Mouse (Mus musculus): ENCODE results near the gene Tbx2. TPM values are rescaled to one million over a fixed set of nuclear protein-coding genes. Genes with fewer than 3 reads are reported as not detected.

The Tbx2 gene
- polyA plus RNA-seq, 1 experiment: 3.5 TPM

DNA sequence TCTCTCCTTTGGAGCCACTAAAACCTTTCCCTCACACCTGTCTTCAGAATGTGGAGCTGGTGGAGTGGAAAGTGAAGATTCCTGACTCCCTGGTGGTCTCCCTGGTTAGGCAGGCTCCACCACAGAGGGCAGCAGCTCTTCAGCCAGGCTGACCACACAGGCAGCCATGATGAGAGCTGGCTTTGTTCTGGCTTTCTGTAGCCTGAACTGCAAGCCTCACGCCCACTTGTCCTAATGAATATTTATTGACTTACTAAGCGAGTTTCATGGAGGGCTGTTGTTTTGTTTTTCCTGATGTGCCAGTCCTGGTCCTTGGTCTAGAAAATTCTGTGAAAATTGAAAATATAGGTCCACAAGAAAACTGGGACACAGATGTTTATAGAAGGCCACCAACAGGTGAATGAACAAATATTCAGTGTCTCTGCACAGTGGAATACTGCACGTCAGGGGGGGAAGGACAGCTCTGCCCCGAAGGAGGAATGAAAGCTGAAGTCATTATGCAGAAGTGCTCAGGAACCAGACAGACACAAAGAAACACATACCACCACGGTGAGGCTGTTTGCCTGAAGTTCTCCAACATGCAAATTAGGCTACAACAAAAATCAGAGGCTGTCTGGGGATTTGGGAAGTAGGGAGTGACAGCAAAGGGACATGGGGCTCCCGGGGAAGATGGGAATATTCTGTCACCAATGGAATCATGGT is 25.8 kb downstream of the Tbx2 start:
- no peak for TF ChIP-seq CTCF (IDR thresholded peaks at IDR 0.05; ENCODE audit: borderline replicate concordance, control insufficient read depth, extremely low read depth, insufficient read depth, low read length, poor library complexity)
- no peak for TF ChIP-seq POLR2A (IDR thresholded peaks at IDR 0.05; ENCODE audit: control insufficient read depth, extremely low read depth, insufficient read depth, low read length, poor library complexity)
- Histone ChIP-seq H3K4me3 (ENCODE audit: control insufficient read depth, insufficient read depth, low read length) (no peak overlapping the region), H3K27me3 (ENCODE audit: control insufficient read depth, insufficient read depth, low read length) (no peaks in the 10 kb centered on the region), H3K36me3 (ENCODE audit: control insufficient read depth, insufficient read depth, low read length) (no peaks in the 10 kb centered on the region), H3K27ac (ENCODE audit: control insufficient read depth, insufficient read depth, low read length) (no peak overlapping the region), H3K4me1 (replicated peaks; ENCODE audit: control insufficient read depth, insufficient read depth, low read length) (no peaks in the 10 kb centered on the region)
- WGBS: 55% methylated on average over 6 of the region's 6 CpGs
- no peak for DNase-seq

DNA sequence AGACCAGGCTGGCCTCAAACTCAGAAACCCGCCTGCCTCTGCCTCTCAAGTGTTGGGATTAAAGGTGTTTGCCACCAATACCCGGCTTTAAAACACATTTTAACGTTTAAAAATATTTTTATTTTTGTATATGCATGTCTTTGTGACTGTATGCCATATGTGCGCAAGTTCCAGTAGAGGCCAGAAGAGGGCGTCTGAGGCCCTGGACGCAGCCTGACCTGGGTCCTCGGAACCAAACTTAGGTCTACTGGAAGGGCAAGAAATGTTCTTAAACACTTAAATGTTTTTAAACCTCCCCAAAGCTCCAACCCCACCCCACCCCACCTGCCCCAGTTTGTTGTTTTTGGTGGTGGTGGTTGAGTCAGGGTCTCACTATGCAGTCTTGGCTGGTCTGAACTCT is 32.0 kb downstream of the Tbx2 start:
- no peak for TF ChIP-seq CTCF (IDR thresholded peaks at IDR 0.05; ENCODE audit: borderline replicate concordance, control insufficient read depth, extremely low read depth, insufficient read depth, low read length, poor library complexity)
- no peak for TF ChIP-seq POLR2A (IDR thresholded peaks at IDR 0.05; ENCODE audit: control insufficient read depth, extremely low read depth, insufficient read depth, low read length, poor library complexity)
- no peak for DNase-seq
- 50% methylated on average over 7 of the region's 7 CpGs for WGBS
- H3K4me1 ChIP-seq (replicated peaks; ENCODE audit: control insufficient read depth, insufficient read depth, low read length): no peaks in the 10 kb centered on the region
- no peaks in the 10 kb centered on the region for H3K36me3 ChIP-seq (ENCODE audit: control insufficient read depth, insufficient read depth, low read length)
- H3K27me3 ChIP-seq (ENCODE audit: control insufficient read depth, insufficient read depth, low read length): no peaks in the 10 kb centered on the region
- H3K27ac ChIP-seq (ENCODE audit: control insufficient read depth, insufficient read depth, low read length): no peak overlapping the region
- no peak overlapping the region for H3K4me3 ChIP-seq (ENCODE audit: control insufficient read depth, insufficient read depth, low read length)

DNA sequence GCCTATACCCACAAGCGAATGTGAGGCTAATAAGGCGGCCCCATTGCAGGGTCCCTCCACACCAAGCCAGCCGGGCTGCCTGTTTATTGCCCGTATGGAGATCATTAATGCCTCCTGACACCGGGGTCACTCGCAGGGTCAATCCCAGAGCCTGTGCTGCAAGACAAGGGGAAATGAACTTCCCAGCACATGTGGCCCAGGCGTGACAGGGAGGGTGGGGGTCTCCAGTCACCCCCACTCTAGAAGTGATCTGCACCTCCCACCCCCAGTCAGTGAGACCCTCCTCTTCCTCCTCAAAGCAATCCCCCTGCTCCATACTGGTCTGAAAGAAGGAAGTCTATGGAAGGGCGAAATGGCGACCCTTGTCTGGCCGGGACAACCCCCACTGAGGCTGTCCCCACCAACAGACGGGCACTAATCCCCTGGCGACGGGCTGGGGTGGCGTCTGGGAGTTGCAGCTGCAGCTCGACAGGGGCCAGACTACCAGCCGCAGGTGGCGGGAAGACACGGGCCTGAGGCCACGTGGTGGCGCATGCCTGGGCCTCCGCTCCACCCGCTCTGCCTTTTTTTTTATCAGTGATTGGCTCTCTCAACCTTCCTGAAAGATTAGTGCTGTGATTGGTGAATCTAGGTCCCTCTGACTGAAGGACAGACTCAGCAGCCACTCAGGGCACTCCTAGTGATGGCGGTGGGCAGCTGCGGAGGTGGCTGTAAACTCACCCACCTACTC is 43.9 kb downstream of the Tbx2 start:
- no peaks in the 10 kb centered on the region for H3K36me3 ChIP-seq (ENCODE audit: control insufficient read depth, insufficient read depth, low read length)
- TF ChIP-seq POLR2A (IDR thresholded peaks at IDR 0.05; ENCODE audit: control insufficient read depth, extremely low read depth, insufficient read depth, low read length, poor library complexity): no peak
- no peaks in the 10 kb centered on the region for H3K27me3 ChIP-seq (ENCODE audit: control insufficient read depth, insufficient read depth, low read length)
- 89% methylated on average over 24 of the region's 24 CpGs for WGBS
- H3K4me3 ChIP-seq (ENCODE audit: control insufficient read depth, insufficient read depth, low read length): no peak overlapping the region
- no peaks in the 10 kb centered on the region for H3K4me1 ChIP-seq (replicated peaks; ENCODE audit: control insufficient read depth, insufficient read depth, low read length)
- no peak overlapping the region for H3K27ac ChIP-seq (ENCODE audit: control insufficient read depth, insufficient read depth, low read length)
- DNase-seq: no peak

GRCm38 (mm10) chr11:85884498-85884897 is 52.1 kb downstream of the Tbx2 start:
- WGBS: 88% methylated on average over 4 of the region's 4 CpGs
- H3K27me3 ChIP-seq (ENCODE audit: control insufficient read depth, insufficient read depth, low read length): peaks cover 20% of the 10 kb centered on the region
- no peak for DNase-seq
- H3K4me1 ChIP-seq (replicated peaks; ENCODE audit: control insufficient read depth, insufficient read depth, low read length): no peaks in the 10 kb centered on the region
- no peaks in the 10 kb centered on the region for H3K36me3 ChIP-seq (ENCODE audit: control insufficient read depth, insufficient read depth, low read length)
- no peak overlapping the region for H3K4me3 ChIP-seq (ENCODE audit: control insufficient read depth, insufficient read depth, low read length)
- TF ChIP-seq POLR2A (IDR thresholded peaks at IDR 0.05; ENCODE audit: control insufficient read depth, extremely low read depth, insufficient read depth, low read length, poor library complexity) (no peak), CTCF (IDR thresholded peaks at IDR 0.05; ENCODE audit: borderline replicate concordance, control insufficient read depth, extremely low read depth, insufficient read depth, low read length, poor library complexity) (no peak)
- no peak overlapping the region for H3K27ac ChIP-seq (ENCODE audit: control insufficient read depth, insufficient read depth, low read length)

DNA sequence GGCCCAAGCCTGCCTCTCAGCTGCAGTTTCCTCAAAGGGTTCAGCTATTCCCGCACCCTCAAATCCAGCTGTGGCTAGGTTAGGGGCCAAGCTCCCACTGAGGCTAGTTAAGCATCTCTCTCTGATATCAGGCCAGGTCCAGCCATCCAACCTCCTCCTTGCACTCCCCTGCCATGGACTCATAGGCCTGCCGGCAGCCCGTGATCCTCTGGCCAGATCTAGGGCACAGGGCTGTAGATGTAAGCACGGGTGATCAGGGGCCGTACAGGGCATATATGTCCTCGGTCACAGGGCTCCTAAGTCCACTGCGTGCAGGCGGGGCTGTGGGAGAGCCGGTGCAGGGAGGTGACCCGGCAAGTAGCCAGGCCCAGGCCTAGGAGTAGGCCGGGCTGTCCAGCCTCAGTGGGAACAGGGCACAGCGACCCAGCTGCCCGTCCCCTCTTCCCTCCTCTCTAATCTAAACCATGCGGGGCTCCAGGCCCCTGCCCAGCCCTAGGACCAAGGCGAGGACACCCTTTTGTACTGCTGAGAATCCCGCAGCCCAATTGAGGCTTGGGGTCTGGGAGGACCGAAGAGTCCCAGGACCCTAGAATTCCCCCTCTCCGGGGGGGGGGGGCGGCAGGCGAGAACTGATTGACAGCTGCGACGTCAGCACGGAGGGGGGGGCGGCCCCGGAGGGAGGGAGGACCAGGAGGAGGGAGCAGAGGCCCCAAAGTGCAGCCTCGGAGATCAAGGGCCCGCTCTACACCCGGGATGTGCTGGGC is 53.5 kb downstream of the Tbx2 start, which contains the start of gene Tbx4:
Tbx4 (plus strand) TSS at position 758 of the 764 bp plus-strand sequence.
- TF ChIP-seq POLR2A (IDR thresholded peaks at IDR 0.05; ENCODE audit: control insufficient read depth, extremely low read depth, insufficient read depth, low read length, poor library complexity): no peak
- no peak for TF ChIP-seq CTCF (IDR thresholded peaks at IDR 0.05; ENCODE audit: borderline replicate concordance, control insufficient read depth, extremely low read depth, insufficient read depth, low read length, poor library complexity)
- no peak within 1 kb of the TSS for H3K4me3 ChIP-seq (ENCODE audit: control insufficient read depth, insufficient read depth, low read length)
- WGBS: 59% methylated on average over 26 of the region's 28 CpGs

DNA sequence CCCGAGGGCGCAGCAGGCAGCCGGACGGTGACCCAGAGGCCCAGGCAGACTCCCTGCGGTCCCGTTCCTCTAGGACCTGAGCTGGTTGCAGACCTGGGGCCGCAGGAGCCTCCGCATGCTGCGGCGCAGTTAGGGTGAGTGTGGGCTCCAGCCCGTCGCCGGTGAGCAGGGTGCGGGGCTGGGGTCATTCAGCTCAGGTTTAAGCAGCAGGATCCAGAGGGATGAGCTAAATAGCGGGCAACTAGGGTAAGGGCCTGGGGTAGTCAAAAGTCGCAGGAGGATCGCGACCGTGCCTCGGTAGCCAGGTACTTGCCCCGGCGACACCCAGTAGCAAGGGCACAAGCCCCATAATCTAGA is 54.1 kb downstream of the Tbx2 start:
- Histone ChIP-seq H3K27ac (ENCODE audit: control insufficient read depth, insufficient read depth, low read length) (no peak overlapping the region), H3K27me3 (ENCODE audit: control insufficient read depth, insufficient read depth, low read length) (peaks cover 37% of the 10 kb centered on the region), H3K4me1 (replicated peaks; ENCODE audit: control insufficient read depth, insufficient read depth, low read length) (no peaks in the 10 kb centered on the region), H3K36me3 (ENCODE audit: control insufficient read depth, insufficient read depth, low read length) (no peaks in the 10 kb centered on the region), H3K4me3 (ENCODE audit: control insufficient read depth, insufficient read depth, low read length) (no peak overlapping the region)
- TF ChIP-seq POLR2A (IDR thresholded peaks at IDR 0.05; ENCODE audit: control insufficient read depth, extremely low read depth, insufficient read depth, low read length, poor library complexity) (no peak), CTCF (IDR thresholded peaks at IDR 0.05; ENCODE audit: borderline replicate concordance, control insufficient read depth, extremely low read depth, insufficient read depth, low read length, poor library complexity) (no peak)
- WGBS: 23% methylated on average over 22 of the region's 22 CpGs
- DNase-seq: no peak

More for the DNA sequence above, 53.5 kb downstream of the Tbx2 start, which contains the start of gene Tbx4:
- Histone ChIP-seq H3K27me3 (ENCODE audit: control insufficient read depth, insufficient read depth, low read length) (peaks cover 32% of the 10 kb centered on the region), H3K4me1 (replicated peaks; ENCODE audit: control insufficient read depth, insufficient read depth, low read length) (no peaks in the 10 kb centered on the region), H3K36me3 (ENCODE audit: control insufficient read depth, insufficient read depth, low read length) (no peaks in the 10 kb centered on the region), H3K27ac (ENCODE audit: control insufficient read depth, insufficient read depth, low read length) (no peak within 1 kb of the TSS)
- DNase-seq: no peak

All from thymus, adult 2 months (tissue).